18 mouse cellular contexts compared by ENCODE assay signal in genomic region chr7:130836066-130836465, GRCm38 (mm10). TPM values are rescaled to one million over a fixed set of nuclear protein-coding genes. Genes with fewer than 3 reads are reported as not detected.
DNase-seq lines count a peak whose midpoint lies in the region; ATAC-seq and TF ChIP-seq lines count a peak whose summit lies in the region.
"Had no signal": no experiment of that assay in that cellular context is flagged by ENCODE, and none has a peak within 500 bp of the region (broad histone marks: within the 10 kb centered on the region; RNA-seq: fewer than 3 reads in every experiment).

No protein-coding gene starts in this region.

- no peaks in the 10 kb centered on the region for H3K27me3 ChIP-seq in liver, postnatal 0 days (ENCODE audit: insufficient read depth, low read length)
- peaks cover 7% of the 10 kb centered on the region for H3K27me3 ChIP-seq in liver, embryonic 12.5 days (replicated peaks)
- H3K27me3 ChIP-seq in kidney, embryonic 15.5 days = 0 out of 2 replicates have a peak, but pooled peaks cover 4% of the 10 kb centered on the region
- H3K27me3 ChIP-seq in intestine, embryonic 16.5 days (replicated peaks; ENCODE audit: control insufficient read depth, insufficient read depth, low read length) = no peaks in the 10 kb centered on the region

- no peak for TF ChIP-seq EP300 in liver, postnatal 0 days (IDR thresholded peaks at IDR 0.05; ENCODE audit: low read depth)

- ATAC-seq in liver, postnatal 0 days = no peak
- ATAC-seq in liver, embryonic 12.5 days = no peak
- no peak for ATAC-seq in kidney, embryonic 15.5 days (replicated peaks; ENCODE audit: low FRiP score)
- no peak for ATAC-seq in intestine, embryonic 16.5 days
- ATAC-seq: CD4-positive, CD25-positive, alpha-beta regulatory T cell, adult 4 months; inflammation-experienced regulatory T-cells, adult 6 months; midbrain, embryonic 16.5 days had no signal

- WGBS in liver, postnatal 0 days (ENCODE audit: insufficient replicate concordance) = 71% methylated on average over 9 of the region's 9 CpGs
- WGBS in liver, embryonic 12.5 days (ENCODE audit: insufficient replicate concordance) = 64% methylated on average over 9 of the region's 9 CpGs
- WGBS in kidney, embryonic 15.5 days = 61% methylated on average over 9 of the region's 9 CpGs
- 76% methylated on average over 9 of the region's 9 CpGs for WGBS in intestine, embryonic 16.5 days

- H3K36me3 ChIP-seq in liver, postnatal 0 days (replicated peaks; ENCODE audit: insufficient read depth, low read length) = no peaks in the 10 kb centered on the region
- H3K36me3 ChIP-seq in liver, embryonic 12.5 days = no peaks in the 10 kb centered on the region
- H3K36me3 ChIP-seq in kidney, embryonic 15.5 days = no peaks in the 10 kb centered on the region
- H3K36me3 ChIP-seq in intestine, embryonic 16.5 days (ENCODE audit: control insufficient read depth, insufficient read depth, low read length) = no peaks in the 10 kb centered on the region
- H3K36me3 ChIP-seq: hindbrain, embryonic 13.5 days; limb, embryonic 10.5 days had no signal

- TF ChIP-seq CTCF in liver, postnatal 0 days (IDR thresholded peaks at IDR 0.05; ENCODE audit: low read depth) = no peak

- peaks cover 17% of the 10 kb centered on the region for H3K4me1 ChIP-seq in liver, postnatal 0 days (ENCODE audit: insufficient read depth)
- H3K4me1 ChIP-seq in liver, embryonic 12.5 days = 0 out of 2 replicates have a peak, but pooled peaks cover 11% of the 10 kb centered on the region
- peaks cover 53% of the 10 kb centered on the region for H3K4me1 ChIP-seq in kidney, embryonic 15.5 days
- H3K4me1 ChIP-seq in intestine, embryonic 16.5 days (ENCODE audit: control insufficient read depth, insufficient read depth, low read length) = peaks cover 24% of the 10 kb centered on the region

- no peaks in the 10 kb centered on the region for H3K9me3 ChIP-seq in liver, postnatal 0 days (ENCODE audit: low read length)
- H3K9me3 ChIP-seq in liver, embryonic 12.5 days (replicated peaks) = no peaks in the 10 kb centered on the region
- H3K9me3 ChIP-seq in kidney, embryonic 15.5 days (replicated peaks) = no peaks in the 10 kb centered on the region
- H3K9me3 ChIP-seq in intestine, embryonic 16.5 days (ENCODE audit: control insufficient read depth, low read length) = no peaks in the 10 kb centered on the region
- H3K9me3 ChIP-seq: hindbrain, embryonic 13.5 days; limb, embryonic 10.5 days had no signal

- DNase-seq in embryo, embryonic 10.5 days (ENCODE audit: low spot score) = peak; percentile 23
- no peak for DNase-seq in embryo, embryonic 9.5 days (ENCODE audit: extremely low spot score)
- no peak for DNase-seq in liver, postnatal 0 days
- DNase-seq in kidney, postnatal 36 days = peak; percentile 45 to 67
- no peak for DNase-seq in lung, postnatal 4 days
- DNase-seq: gastrocnemius, postnatal 25 days; heart, adult 2 months; thymus, adult 2 months; thymus, postnatal 4 days had no signal

- H3K9ac ChIP-seq in liver, postnatal 0 days (replicated peaks) = no peak overlapping the region
- H3K9ac ChIP-seq in liver, embryonic 12.5 days = no peak overlapping the region
- H3K9ac ChIP-seq in kidney, embryonic 15.5 days = no peak overlapping the region
- H3K9ac ChIP-seq in intestine, embryonic 16.5 days (ENCODE audit: low read depth, low read length) = no peak overlapping the region
- H3K9ac ChIP-seq: lung, embryonic 14.5 days had no signal

- no peak overlapping the region for H3K4me3 ChIP-seq in liver, postnatal 0 days (ENCODE audit: low read depth, low read length)
- no peak overlapping the region for H3K4me3 ChIP-seq in liver, embryonic 12.5 days
- no peak overlapping the region for H3K4me3 ChIP-seq in kidney, embryonic 15.5 days (replicated peaks)
- no peak overlapping the region for H3K4me3 ChIP-seq in intestine, embryonic 16.5 days (ENCODE audit: low read length)
- H3K4me3 ChIP-seq: heart, adult 2 months; hindbrain, embryonic 13.5 days; limb, embryonic 10.5 days had no signal

- H3K4me2 ChIP-seq in liver, postnatal 0 days (ENCODE audit: low read depth, low read length) = no peak overlapping the region
- no peak overlapping the region for H3K4me2 ChIP-seq in liver, embryonic 12.5 days
- no peak overlapping the region for H3K4me2 ChIP-seq in kidney, embryonic 15.5 days
- H3K4me2 ChIP-seq in intestine, embryonic 16.5 days (ENCODE audit: low read depth, low read length) = no peak overlapping the region

- peak overlapping the region; percentile 66 for H3K27ac ChIP-seq in liver, postnatal 0 days (ENCODE audit: low read depth)
- no peak overlapping the region for H3K27ac ChIP-seq in liver, embryonic 12.5 days
- peak overlapping the region; percentile 89; the same call in 1 of the 2 replicates for H3K27ac ChIP-seq in kidney, embryonic 15.5 days
- no peak overlapping the region for H3K27ac ChIP-seq in intestine, embryonic 16.5 days (ENCODE audit: low read length)
- H3K27ac ChIP-seq: heart, adult 2 months; limb, embryonic 10.5 days had no signal

RNA-seq across cellular contexts. Expression of gene Plekha1, which starts 29.5 kb away (rescaled TPM):
- 12.8 and 15.8 TPM in 2 replicates for polyA plus RNA-seq in liver, postnatal 0 days (2015; fragmentation: Nextera tagmentation; extraction: Ambion mirVana)
- polyA plus RNA-seq in liver, embryonic 12.5 days (2016; fragmentation: Nextera tagmentation; extraction: Ambion mirVana) = 10.3 and 11.0 TPM in 2 replicates
- polyA plus RNA-seq in kidney, embryonic 15.5 days (2015; fragmentation: Nextera tagmentation; extraction: Ambion mirVana) = 76.5 and 80.9 TPM in 2 replicates
- 36.6 and 39.0 TPM in 2 replicates for polyA plus RNA-seq in intestine, embryonic 16.5 days (2015; fragmentation: Nextera tagmentation; extraction: Ambion mirVana)

Comparison
In these comparisons a context has a peak if more than half of its experiments do, and no peak if none do; other contexts are left out.
1. DNase-seq: peak in embryo, embryonic 10.5 days (single experiment) and kidney, postnatal 36 days (2 of 2); none in embryo, embryonic 9.5 days (single experiment), liver, postnatal 0 days (single experiment) and lung, postnatal 4 days (0 of 2).
2. H3K27ac ChIP-seq: peak in liver, postnatal 0 days (single experiment) and kidney, embryonic 15.5 days (single experiment); none in liver, embryonic 12.5 days (single experiment) and intestine, embryonic 16.5 days (single experiment).